Mouse (Mus musculus) liver, embryonic 15.5 days (tissue): ENCODE measurements around the gene Anapc5. TPM values are rescaled to one million over a fixed set of nuclear protein-coding genes. Genes with fewer than 3 reads are reported as not detected.

Experiments used
- ATAC-seq: fragments of 200-750 bp; cut with Nextera tagmentation; 2 replicates; pipeline ENCODE4 v1.8.0; 2017; ENCODE audit warnings: moderate number of reproducible peaks, mild to moderate bottlenecking, moderate library complexity; ENCODE audit not compliant: insufficient read depth
- H3K27ac ChIP-seq: fragments of 300-500 bp; sonication (generic); replicated peaks from 2 replicates; pipeline ENCODE4 v1.5.1; 2015; ENCODE audit warnings: mild to moderate bottlenecking, inconsistent platforms
- H3K27me3 ChIP-seq: fragments of 300-500 bp; sonication (generic); 2 replicates; pipeline ENCODE4 v1.6.1; 2015; ENCODE audit warnings: mild to moderate bottlenecking, inconsistent platforms
- H3K36me3 ChIP-seq: fragments of 300-500 bp; sonication (generic); replicated peaks from 2 replicates; pipeline ENCODE4 v1.6.1; 2015; ENCODE audit warnings: moderate library complexity, mild to moderate bottlenecking, inconsistent platforms
- H3K4me1 ChIP-seq: fragments of 300-500 bp; sonication (generic); replicated peaks from 2 replicates; pipeline ENCODE4 v1.6.1; 2015; ENCODE audit warnings: inconsistent platforms
- H3K4me2 ChIP-seq: fragments of 300-500 bp; sonication (generic); 2 replicates; pipeline ENCODE4 v1.6.1; 2015; ENCODE audit warnings: moderate library complexity, mild to moderate bottlenecking, inconsistent platforms
- H3K4me3 ChIP-seq: fragments of 300-500 bp; sonication (generic); replicated peaks from 2 replicates; pipeline ENCODE4 v1.5.1; 2015; ENCODE audit warnings: mild to moderate bottlenecking, inconsistent platforms
- H3K9ac ChIP-seq: fragments of 300-500 bp; sonication (generic); 2 replicates; pipeline ENCODE4 v1.6.1; 2015; ENCODE audit warnings: moderate library complexity, mild to moderate bottlenecking, inconsistent platforms
- H3K9me3 ChIP-seq: fragments of 300-500 bp; sonication (generic); replicated peaks from 2 replicates; pipeline ENCODE4 v1.6.1; 2016; ENCODE audit warnings: inconsistent platforms
- WGBS: fragments of 180-500 bp; shearing (Covaris S2); methylation state at CpG from one replicate; pipeline ENCODE4 v1.1.7; 2015; ENCODE audit warnings: mixed read lengths; ENCODE audit not compliant: insufficient replicate concordance; 5-methylcytosine and 5-hydroxymethylcytosine counted together
- polyA plus RNA-seq: library from polyadenylated mRNA; unstranded; fragments of >200 nt; fragmentation: Nextera tagmentation; extraction: Ambion mirVana; gene quantifications from 2 replicates; pipeline ENCODE4 v1.2.1, GENCODE M21; 2015

Anapc5 gene
- polyA plus RNA-seq, 1 experiment from 2014 or later: 220 TPM

- Histone ChIP-seq H3K9me3 (no peaks in the 10 kb centered on the region), H3K4me2 (no peak overlapping the region), H3K4me3 (no peak overlapping the region), H3K27ac (no peak overlapping the region), H3K4me1 (peaks cover 49% of the 10 kb centered on the region), H3K36me3 (peaks cover 28% of the 10 kb centered on the region), H3K9ac (no peak overlapping the region), H3K27me3 (no peaks in the 10 kb centered on the region)
- WGBS: 68% methylated on average over 10 of the region's 10 CpGs
- ATAC-seq: no peak
These were observed 57.1 kb downstream of the Anapc5 start for GRCm38 (mm10) chr5:122764032-122764464.

- ATAC-seq: no peak
- no peak overlapping the region for H3K4me2 ChIP-seq
- 76% methylated on average over 29 of the region's 29 CpGs for WGBS
- H3K36me3 ChIP-seq: peaks cover 31% of the 10 kb centered on the region
- no peaks in the 10 kb centered on the region for H3K27me3 ChIP-seq
- peaks cover 47% of the 10 kb centered on the region for H3K4me1 ChIP-seq
- no peak overlapping the region for H3K4me3 ChIP-seq
- 0 out of 2 replicates have a peak overlapping the region, but pooled peaks have one; percentile 33 for H3K27ac ChIP-seq
- H3K9me3 ChIP-seq: no peaks in the 10 kb centered on the region
- H3K9ac ChIP-seq: no peak overlapping the region
These were observed 57.7 kb downstream of the Anapc5 start for GRCm38 (mm10) chr5:122763271-122764031.

GRCm38 (mm10) chr5:122756680-122757079 lies 64.5 kb downstream of the Anapc5 start:
- H3K9me3 ChIP-seq: no peaks in the 10 kb centered on the region
- no peak for ATAC-seq
- no peak overlapping the region for H3K4me2 ChIP-seq
- H3K4me1 ChIP-seq: peaks cover 29% of the 10 kb centered on the region
- WGBS: 89% methylated on average over 7 of the region's 7 CpGs
- peaks cover 30% of the 10 kb centered on the region for H3K36me3 ChIP-seq
- H3K27ac ChIP-seq: no peak overlapping the region
- H3K27me3 ChIP-seq: no peaks in the 10 kb centered on the region
- no peak overlapping the region for H3K9ac ChIP-seq
- no peak overlapping the region for H3K4me3 ChIP-seq

- no peak overlapping the region for H3K4me2 ChIP-seq
- peaks cover 30% of the 10 kb centered on the region for H3K36me3 ChIP-seq
- H3K27ac ChIP-seq: no peak overlapping the region
- H3K4me1 ChIP-seq: peaks cover 23% of the 10 kb centered on the region
- no peaks in the 10 kb centered on the region for H3K27me3 ChIP-seq
- H3K9me3 ChIP-seq: no peaks in the 10 kb centered on the region
- 87% methylated on average over 6 of the region's 6 CpGs for WGBS
- ATAC-seq: no peak
- no peak overlapping the region for H3K4me3 ChIP-seq
- no peak overlapping the region for H3K9ac ChIP-seq
These were observed 65.0 kb downstream of the Anapc5 start for GRCm38 (mm10) chr5:122756144-122756543.

DNA sequence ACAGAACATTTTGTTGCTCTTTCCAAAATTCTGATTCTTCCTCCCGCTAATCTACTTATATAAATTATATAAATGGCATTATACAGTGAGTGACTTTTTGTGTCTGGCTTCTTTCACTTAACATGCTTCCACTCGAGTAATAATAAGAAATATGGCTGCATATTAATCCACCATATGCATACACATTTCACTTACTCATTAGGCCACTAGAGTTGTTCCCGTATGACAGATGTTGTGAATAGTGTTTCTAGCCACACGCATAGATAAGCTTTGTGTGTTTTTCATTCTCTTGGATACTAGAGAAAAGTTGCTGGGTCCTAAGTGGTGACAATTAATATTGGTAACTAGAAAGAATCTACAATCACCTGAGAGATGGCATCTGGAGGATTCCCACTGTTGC lies 65.5 kb downstream of the Anapc5 start:
- H3K9ac ChIP-seq: no peak overlapping the region
- WGBS: 84% methylated on average over 4 of the region's 4 CpGs
- H3K4me2 ChIP-seq: no peak overlapping the region

DNA sequence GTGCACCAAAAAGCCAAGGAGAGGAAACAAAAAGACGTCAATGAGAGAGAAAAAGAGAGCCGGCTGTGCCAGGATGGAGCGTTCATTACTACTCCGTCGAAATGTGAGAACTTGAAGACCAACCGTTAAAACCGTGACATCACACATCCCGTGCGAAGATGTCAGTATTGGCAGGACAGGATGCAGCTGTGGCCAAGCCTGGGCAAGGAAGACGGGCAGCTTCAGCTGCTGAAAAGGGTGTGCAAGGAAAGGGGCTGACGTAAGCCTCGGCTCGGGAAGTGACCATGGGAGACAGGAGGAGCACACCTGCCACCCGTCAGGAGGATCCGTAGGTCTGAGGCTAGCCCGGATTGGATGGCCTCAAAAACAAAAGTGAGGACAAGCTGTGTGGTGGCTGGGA lies 66.7 kb downstream of the Anapc5 start:
- H3K4me1 ChIP-seq: peaks cover 6% of the 10 kb centered on the region
- H3K4me3 ChIP-seq: no peak overlapping the region
- H3K9me3 ChIP-seq: no peaks in the 10 kb centered on the region
- ATAC-seq: no peak
- no peak overlapping the region for H3K9ac ChIP-seq
- H3K27me3 ChIP-seq: no peaks in the 10 kb centered on the region
- no peak overlapping the region for H3K27ac ChIP-seq
- 73% methylated on average over 16 of the region's 16 CpGs for WGBS
- no peak overlapping the region for H3K4me2 ChIP-seq
- peaks cover 38% of the 10 kb centered on the region for H3K36me3 ChIP-seq

More for the DNA sequence above, 65.5 kb downstream of the Anapc5 start:
- H3K4me3 ChIP-seq: no peak overlapping the region
- H3K4me1 ChIP-seq: peaks cover 18% of the 10 kb centered on the region
- no peaks in the 10 kb centered on the region for H3K9me3 ChIP-seq
- peaks cover 30% of the 10 kb centered on the region for H3K36me3 ChIP-seq
- no peak overlapping the region for H3K27ac ChIP-seq
- no peak for ATAC-seq
- H3K27me3 ChIP-seq: no peaks in the 10 kb centered on the region

DNA sequence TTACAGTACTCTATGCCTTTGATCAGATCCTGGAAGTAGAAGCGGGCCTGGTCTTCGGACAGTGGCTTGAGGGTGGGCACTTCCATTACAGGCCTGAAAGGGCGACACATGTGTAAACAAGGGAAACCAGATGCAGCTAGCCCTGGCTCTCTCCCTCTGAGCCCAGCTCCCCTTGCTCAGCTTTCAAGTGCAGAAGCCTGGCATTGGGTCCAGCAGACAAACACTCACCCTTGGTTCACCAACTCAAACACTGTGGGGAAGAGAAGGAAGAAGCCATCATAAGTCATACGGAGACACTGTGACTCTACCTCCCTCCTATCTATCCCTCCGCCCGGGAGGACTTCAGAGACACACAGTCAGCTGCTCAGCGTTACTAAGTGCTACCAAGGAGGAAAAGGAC lies 73.2 kb downstream of the Anapc5 start:
- peaks cover 59% of the 10 kb centered on the region for H3K36me3 ChIP-seq
- H3K4me1 ChIP-seq: no peaks in the 10 kb centered on the region
- no peak overlapping the region for H3K4me3 ChIP-seq
- no peak for ATAC-seq
- H3K9ac ChIP-seq: no peak overlapping the region
- no peak overlapping the region for H3K4me2 ChIP-seq
- H3K27ac ChIP-seq: no peak overlapping the region
- no peaks in the 10 kb centered on the region for H3K9me3 ChIP-seq
- WGBS: 78% methylated on average over 7 of the region's 7 CpGs
- no peaks in the 10 kb centered on the region for H3K27me3 ChIP-seq

- Histone ChIP-seq H3K4me2 (no peak overlapping the region), H3K27ac (no peak overlapping the region), H3K27me3 (no peaks in the 10 kb centered on the region), H3K9me3 (no peaks in the 10 kb centered on the region), H3K4me3 (no peak overlapping the region), H3K36me3 (peaks cover 65% of the 10 kb centered on the region), H3K9ac (no peak overlapping the region), H3K4me1 (no peaks in the 10 kb centered on the region; the same call in 1 of the 2 replicates)
- ATAC-seq: no peak
- WGBS: 77% methylated on average over 13 of the region's 13 CpGs
These were observed 77.2 kb downstream of the Anapc5 start for GRCm38 (mm10) chr5:122743880-122744422.

Other genes with a start within 250 kb of the Anapc5 start
- 1.3 and 2.3 TPM in 2 replicates for gene Ift81, start 206.8 kb downstream of the Anapc5 start, polyA plus RNA-seq
- gene P2rx7, start 177.4 kb downstream of the Anapc5 start, polyA plus RNA-seq: 1.5 TPM in 2 replicates
- gene P2rx4, start 113.8 kb downstream of the Anapc5 start, polyA plus RNA-seq: 25.2 and 27.9 TPM in 2 replicates
- gene Camkk2, start 41.9 kb downstream of the Anapc5 start, polyA plus RNA-seq: 8.9 and 11.4 TPM in 2 replicates
- gene Rnf34, start 28.7 kb upstream of the Anapc5 start, polyA plus RNA-seq: 11.0 and 11.8 TPM in 2 replicates
- gene Kdm2b, start 168.5 kb upstream of the Anapc5 start, polyA plus RNA-seq: 15.0 and 15.6 TPM in 2 replicates
- gene Orai1, start 193.7 kb upstream of the Anapc5 start, polyA plus RNA-seq: 7.8 and 8.3 TPM in 2 replicates
- gene Morn3, start 225.7 kb upstream of the Anapc5 start, polyA plus RNA-seq: not detected in 2 replicates
- 25.8 and 27.0 TPM in 2 replicates for gene Tmem120b, start 247.1 kb upstream of the Anapc5 start, polyA plus RNA-seq